Mouse (Mus musculus): ENCODE data around the gene Rplp0.
A peak's percentile ranks its signal among the peaks of the same experiment; 100 is the strongest.

Gene Rplp0

DNA sequence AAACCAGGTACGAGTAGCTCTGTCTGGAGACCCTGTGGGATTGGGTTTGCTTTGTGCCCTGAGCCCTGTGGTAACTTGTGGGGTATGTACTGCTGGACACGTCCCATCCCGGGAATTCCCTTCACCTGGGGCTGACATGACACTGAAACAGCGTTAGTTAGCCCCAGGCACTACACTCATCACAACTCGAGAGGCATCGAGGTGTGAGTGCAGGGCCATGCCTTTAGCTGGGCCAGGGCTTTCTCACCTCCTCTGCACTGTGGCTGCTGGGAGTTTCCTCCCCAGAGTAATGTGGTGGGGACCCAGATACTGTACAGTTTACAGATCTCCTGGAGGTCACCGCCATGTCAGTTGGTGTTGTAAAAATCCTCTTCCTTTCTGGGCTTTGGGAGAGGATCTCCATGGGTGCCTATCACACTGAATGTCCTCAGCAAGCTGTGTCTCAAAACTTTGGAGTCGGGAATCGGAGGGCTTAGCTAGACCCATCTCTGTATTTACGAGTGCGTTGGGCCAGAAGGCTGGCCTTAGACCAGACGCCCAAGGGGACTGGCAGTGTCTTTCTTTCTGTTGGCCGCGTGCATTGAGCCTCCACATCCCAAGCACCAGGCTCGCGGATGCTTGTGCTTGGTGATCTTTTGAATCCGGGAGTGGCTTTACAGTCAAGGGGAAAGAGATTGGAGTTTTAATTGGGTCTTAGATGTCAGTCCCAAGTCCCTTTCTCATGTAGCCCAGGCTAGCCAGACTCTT, 32.6 kb upstream of the Rplp0 start:
- no peak for DNase-seq

DNA sequence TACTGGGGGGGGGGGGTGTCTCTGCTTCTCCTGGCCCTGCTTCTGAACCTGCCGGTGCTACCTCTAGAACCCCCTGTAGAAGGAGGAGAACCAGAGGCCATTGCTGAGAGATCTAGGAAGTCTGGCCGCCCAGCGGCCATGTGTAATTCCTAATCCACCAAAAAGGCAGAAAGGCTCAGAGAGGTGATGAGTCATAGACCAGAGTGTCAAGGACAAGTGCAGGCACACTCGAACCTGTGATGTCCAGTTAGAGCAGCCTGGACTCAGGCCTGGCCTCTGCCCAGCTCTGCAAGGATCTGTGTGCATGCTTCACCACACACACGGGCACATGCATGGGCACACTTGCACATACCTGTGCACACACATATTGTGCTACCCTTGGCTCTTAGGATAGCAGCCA, 31.1 kb upstream of the Rplp0 start:
- DNase-seq = peak in 1 of 2 experiments; percentile 4

DNA sequence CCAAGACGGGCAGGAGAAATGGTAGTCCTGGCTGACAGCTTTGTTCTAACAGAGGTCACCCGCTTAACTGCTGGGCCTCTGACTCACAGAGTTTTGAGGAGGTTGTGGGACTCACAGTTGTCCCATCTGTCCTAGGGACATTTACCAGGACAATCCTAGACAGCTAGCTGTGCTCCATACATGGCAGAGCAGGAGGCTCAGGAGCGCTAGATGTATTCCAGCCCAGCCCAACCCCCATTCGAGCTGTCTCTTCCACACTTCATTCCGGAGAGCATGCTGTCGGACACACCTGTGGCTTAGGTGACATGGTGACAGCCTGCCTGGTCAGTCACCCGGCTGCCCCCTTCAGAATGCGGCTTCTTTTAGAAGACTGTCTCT, 29.9 kb upstream of the Rplp0 start:
- peak in 1 of 2 experiments; percentile 2 for DNase-seq

DNA sequence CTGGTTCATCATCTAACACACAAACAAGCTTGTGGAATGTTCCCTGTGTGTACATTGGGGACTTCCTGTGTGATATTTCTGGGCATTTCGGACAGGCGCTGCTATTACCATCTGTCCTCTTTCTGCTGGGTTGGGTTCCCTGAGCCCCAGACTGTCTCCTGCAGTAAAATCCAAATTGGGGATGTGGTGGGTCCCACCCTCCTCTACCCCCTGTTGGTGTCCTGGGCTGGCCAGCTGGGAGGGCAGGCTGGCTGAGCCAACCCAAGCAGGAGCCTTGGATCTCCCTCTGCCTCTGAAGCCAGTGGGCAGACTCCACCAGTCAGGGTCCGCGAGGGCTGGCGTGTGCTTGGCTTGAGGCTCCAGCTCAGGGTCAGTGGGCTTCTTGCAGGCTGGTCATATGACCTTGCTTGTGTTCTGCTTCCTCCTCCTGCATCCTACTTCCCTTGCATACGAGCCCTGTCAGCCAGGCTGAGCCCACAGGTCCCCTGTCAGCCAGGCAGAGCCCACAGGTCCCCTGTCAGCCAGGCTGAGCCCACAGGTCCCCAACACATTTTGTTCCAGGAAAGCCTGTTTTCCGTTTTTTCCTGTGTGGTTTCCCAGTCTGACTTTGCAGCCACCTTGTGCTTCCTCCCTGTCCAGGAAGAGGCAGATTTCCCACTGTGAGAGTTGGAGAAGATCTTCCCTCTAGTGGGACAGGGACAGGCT, 29.4 kb upstream of the Rplp0 start:
- DNase-seq = peak in 1 of 2 experiments; percentile 53

DNA sequence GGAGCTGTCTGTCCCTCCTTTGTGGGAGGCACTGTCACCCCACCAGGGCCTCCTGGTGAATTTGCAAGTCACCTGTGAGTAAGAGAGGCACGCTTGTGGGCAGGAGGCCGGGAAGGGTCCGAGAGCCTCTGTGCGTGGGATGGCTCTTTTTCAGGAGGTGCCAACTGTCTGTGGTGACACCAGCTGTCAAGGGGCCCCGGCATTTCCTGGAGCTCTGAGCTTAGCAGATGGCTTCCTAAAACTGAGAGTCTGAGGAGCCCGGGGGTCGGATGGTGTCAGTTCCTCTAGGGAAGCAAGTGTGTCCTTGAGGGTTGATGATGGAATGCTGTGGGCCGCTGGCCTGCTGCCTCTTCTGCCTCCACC, 28.8 kb upstream of the Rplp0 start:
- DNase-seq = peak in 1 of 2 experiments; percentile 70

DNA sequence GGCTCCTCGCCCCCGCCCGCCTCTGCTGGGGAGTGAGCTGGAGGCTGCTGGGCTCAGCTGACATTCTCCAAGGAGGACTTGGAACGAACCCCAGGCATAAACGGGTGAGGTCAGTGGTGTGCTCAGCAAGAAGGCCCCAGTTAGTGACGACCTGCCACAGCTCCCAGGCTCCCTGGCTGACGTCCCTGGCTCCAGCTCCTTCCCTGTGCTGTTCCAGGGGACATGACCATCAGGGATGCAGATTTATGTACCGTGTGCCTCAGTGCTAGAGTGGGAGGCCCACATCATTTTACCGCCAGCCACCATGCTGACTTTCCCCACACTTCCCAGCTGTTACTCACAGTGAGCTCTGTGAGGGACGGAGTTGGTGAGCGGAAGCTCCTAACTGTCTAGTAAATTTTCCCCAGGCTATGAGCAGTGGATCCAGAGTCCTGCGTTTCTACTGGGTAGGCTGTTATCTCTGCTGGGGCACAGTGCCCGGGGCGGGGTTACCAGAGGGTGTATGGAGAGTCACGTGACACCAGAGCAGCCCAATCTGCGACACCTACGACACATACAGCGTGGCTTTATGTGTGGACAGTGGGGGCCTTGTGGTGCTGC, 27.5 kb upstream of the Rplp0 start:
- peak; percentile 78 to 84 for DNase-seq

DNA sequence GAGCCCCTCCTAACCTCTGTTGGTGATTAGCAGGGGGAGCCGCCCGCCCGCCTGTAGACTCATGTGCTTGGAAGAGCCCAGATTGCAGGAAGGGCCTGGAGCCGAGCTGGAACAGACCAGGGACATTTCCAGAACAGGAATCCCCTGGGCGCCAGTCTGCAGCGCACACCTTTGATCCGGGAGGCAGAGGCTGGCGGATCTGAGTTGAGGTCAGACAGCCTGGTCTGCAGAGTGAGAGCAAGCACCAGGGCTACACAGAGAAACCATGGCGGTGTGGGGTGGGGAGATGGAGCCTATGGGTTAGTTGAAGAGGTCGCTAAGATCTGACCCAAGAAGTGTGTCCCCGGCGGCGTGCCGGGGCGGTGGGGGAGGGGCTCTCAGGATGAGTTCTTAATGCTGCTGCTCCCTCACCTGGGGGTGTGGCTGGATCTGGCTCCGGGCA, 25.0 kb upstream of the Rplp0 start:
- peak in 1 of 2 experiments; percentile 66 for DNase-seq

DNA sequence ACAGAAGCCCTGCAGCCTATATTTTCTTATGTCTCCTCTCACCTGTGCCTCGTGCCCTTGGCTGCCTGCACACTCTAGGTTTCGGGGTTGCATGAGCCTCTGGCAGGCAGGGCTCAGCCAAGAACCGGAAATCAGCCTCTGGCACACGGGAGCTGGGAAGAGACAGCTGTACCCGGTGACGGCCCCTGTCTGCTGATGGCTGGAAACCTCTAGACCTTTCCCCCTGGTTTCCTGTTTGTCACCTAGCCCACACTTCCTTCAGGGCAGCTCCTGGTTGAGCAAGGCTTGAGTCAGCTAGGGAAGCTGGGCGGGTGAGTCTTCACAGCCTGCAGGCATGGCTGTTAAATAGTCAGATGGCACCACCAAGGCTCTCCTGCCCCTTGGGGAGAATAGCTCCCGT, 24.4 kb upstream of the Rplp0 start:
- DNase-seq = peak in 1 of 2 experiments; percentile 56

DNA sequence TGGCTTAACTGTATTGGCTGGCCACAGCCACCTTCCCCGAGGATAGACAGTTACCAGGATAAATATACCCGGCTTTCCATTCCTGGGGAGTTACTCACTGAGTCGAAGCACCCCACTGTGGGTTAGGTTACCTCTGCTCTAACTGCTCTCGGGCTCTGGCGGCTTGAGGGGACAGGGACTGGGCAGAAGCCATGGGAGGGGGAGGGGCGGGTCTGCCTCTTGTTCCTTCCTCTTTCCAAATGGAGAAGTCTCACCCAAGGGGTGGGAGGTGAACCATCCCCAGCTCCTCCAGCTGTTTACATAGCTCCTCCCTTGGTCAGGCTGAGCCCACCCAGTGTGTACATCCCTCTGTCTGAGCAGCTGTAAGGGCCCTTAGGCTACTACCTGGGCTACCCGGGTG, 23.6 kb upstream of the Rplp0 start:
- DNase-seq = peak in 1 of 2 experiments; percentile 65

DNA sequence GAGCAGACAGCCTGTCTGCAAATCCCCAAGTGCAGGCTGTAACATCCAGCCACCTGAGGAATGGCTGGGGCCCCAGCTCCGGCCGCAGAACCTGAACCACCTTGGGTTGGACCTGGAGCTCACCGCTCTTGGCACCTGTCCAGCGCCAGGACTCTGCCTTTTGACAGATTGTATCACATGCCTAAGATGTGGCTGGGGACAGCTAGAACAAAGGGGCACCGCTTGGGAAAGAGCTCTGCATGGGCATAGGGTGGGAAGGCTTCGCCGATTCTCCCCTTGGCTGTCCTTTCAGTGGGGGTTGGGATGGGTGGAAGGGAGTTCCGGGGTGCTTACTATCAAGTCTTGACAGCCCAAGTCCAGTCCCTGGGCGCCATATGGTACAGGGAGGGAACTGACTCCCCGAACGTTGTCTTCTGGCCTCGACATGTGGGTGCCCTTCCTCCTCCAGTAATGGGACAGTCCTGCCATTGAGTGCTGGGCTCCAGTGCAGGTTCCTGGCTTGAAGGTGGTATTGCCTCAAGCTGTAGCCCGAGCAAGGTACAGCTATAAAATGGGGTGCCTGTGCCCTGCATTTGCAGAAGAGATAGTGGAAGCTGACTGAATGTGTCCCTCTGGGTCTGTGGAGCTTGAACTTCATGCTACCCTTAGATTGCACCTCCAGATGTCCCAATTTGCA, 21.1 kb upstream of the Rplp0 start:
- DNase-seq = peak in 1 of 2 experiments; percentile 62

DNA sequence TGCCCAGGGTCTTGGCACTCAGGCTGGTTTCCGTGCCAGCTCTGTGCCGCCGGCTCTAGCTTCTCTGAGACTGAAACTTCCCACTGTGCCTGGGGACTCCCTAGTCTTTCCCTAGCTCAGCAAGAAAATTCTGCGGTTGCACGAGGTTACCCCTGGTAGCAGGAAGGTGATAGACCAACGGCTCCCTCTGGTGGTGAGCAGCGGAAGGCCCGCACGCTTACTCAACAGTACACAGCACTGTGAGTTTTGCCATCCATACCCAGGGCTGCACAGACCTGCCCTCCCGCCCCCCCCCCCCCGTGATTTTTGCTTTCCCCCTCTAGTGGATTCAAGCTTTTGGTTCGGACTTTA, 20.6 kb upstream of the Rplp0 start:
- DNase-seq = peak; percentile 96 to 98

DNA sequence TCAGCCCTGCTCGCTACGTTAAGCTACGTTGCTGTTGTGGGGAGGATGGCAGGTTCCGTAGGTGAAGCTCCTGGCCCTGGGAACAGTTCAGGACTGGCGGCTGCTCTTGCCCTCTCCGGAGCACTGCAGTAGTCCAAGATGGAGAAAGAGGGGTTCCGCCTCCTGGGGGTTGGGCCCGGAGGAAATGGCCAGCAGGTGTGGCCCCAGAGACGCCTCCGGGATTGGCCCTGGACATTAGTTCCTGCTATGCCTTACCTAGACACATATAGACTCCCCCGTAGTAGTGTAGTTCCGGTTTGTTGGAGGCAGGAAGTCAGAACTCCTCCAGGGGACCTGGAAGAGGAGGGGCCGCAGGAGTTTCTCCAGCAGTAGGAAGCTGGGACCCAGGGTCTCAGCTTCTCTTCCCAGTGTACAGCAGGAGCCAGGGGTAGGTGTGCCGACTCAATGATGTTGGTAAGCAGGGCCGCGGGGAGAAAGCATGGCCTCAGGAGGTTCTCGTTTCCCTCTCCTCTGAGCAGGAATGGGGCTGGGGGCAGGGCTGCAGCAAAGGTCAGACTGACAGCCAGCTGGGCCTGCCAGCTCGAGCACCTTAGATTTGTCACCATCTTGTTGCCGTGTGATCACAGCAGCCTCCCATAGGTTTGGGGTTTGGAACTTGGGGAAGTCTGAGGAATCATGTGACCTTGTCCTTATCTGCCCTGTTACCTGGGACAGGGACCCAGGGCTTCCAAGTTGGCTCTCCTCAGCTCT, 16.5 kb upstream of the Rplp0 start:
- peak in 1 of 2 experiments; percentile 66 for DNase-seq

DNA sequence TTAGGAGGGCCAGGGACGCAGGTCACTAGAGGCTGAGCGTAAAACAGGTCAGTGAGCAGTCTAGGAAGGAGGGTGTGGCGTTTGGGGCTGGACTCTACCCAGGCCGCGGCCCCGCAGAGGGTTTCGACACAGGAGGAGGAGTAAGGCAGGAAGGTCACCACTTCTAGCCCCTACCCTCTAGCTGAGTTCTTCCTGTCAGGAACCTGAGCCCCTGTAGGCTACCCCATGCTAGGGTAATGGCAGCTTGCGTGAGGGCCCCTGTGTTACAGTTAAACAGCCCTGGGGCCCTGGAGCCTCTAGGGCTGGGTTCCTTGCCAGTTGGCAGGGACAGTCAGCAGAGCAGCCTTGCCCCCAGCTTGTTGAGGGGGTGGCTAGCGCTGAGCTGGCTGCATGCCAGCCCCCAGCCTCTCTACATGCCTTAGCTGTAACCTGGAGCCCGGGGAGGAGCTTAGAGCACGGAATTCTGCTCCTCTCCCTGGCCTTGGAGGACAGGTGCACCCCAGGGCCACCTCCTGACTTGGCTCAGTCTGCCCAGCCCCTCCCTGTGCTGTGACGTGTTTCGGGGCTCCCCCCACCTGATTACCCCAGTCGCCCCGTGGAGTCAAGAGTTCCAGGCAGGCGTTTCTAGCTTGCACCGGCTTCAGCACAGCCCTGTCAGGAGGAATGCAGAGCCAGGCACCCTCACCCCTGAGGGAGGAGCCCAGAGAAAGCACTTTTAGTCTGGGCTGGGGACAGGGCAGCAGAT, 15.6 kb upstream of the Rplp0 start:
- DNase-seq = peak; percentile 68 to 79

DNA sequence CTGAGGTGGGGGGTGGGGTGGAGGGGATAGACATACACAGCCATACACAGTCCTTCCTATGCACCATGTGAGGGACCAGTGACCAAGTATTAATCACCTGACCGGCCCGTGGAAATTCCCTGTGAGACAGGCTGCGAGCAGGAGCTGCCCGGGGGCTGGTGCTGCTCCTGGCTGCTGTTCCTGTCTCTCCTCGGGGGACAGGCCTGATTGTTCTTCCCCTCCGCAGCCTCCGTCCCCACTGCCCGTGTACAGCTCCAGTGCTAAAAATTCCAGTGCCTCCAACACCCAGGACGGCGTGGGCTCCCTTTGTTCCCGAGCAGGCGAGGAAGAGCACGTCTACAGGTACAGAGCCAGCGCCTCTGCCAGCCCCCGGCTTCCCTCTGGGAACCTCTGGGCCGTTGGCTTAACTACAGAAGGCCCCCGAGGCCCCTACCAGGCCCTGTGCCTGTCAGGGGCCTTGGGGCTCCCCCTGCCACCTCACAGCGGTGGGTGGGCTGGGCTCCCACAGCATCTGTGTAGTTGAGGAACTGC, 14.5 kb upstream of the Rplp0 start:
- no peak for DNase-seq

DNA sequence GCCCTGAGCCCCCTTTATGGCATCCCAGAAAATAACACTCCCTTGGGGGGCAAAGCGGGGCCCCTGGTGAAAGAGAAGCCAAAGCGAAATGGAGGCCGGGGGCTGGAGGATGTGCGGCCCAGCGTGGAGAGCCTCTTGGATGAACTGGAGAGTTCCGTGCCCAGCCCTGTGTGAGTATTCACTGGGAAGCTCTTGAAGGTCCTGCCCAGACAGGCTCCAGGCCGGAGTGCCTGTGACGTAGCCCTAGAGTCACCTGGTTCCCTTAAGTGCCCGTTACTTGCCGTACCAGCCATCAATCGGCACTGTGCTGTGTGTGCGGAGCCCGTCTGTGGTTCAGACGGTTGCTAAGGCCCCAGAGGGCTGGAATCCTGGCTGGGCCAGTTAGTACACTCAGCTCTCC, 13.6 kb upstream of the Rplp0 start:
- DNase-seq = no peak

DNA sequence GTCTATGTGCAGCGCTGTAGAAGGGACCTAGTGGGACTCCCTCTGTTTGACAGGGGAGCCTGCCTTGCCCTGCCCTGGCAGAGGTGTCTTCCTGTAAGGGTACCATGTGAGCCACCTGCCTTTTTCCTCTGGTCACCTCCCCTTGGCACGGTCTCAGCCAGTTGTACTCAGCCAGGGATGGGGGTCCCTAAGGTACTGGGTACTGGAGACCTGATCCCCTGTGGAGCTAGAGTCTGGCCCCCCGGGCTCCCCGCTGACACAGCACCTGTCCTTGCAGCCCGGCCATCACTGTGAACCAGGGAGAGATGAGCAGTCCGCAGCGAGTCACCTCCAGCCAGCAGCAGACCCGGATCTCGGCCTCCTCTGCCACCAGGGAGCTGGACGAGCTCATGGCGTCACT, 12.7 kb upstream of the Rplp0 start:
- DNase-seq = no peak

DNA sequence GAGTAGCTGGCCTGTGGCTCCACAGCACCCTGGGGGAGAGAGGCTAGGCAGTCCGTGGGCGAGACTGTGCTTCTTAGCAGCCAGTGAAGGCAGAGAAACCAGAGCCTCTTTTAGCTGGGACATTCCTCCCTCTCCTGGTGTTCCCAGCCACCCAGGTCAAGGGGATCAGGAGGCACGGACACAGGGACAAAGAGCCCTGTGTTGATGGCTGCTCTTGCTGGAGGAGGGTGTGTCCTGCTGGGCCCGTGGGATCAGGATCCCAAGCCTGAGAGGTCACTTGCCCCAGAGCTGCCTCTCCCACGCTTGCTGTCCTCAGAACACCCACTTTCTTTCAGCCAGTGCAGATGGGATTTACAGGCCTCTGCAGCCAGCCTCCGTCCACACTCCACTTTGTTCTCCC, 12.3 kb upstream of the Rplp0 start:
- no peak for DNase-seq

DNA sequence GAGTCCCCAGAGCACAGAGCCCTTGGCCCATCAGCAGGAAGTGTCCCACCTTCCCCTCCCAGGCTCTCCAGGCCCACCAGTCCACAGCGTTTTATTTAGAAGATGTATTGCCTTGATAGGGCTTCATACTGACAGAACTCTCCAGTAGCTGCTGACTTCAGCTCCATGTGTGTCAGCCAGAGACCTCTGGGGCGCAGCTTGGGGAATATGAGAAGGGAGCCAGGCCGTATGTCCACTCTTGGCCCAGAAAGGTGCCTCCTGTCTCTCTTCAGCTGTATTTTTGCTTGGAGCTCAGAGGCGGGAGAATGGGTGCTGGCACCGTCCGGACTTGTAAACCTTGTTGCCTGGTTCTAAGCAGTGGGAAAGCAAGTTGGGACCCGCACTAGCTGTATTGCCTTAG, 11.8 kb upstream of the Rplp0 start:
- DNase-seq = no peak

DNA sequence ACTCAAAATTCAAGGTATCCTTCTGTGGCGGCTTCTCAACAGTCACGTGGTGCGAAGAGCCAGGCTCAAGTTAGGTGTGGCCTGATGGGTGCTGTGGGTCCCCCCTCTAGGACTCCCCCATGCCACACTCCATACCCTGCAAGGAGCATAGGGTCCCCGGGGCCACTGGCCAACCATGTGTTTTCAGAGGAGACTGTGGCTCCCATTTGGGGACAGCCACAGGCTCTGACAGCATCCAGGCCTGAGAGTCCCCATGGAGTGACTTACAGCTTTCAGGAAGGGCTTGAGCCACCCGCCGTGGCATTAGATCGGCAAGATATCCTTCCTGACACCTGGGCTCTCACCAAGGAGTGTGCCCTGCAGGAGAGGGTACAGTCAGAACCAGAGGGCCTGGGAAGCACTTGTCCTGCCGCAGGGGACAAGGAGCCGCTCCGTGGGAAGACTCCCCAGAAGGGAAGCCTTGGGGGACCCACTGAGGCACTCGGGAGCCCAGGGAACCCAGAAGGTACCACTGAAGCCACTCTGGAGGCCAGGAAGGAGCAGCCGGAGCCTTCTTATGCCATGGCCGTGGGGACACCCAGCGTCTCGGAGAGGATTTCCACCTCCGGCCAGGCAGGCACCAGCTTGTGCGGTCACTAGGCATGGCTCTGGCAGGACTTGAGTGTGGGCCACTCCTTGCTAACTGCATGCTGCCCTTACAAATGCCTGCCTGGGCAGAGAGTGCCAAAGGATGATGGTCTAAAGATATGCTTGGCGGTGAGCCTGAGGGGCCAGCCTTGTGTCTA, 10.6 kb upstream of the Rplp0 start:
- DNase-seq = no peak

DNA sequence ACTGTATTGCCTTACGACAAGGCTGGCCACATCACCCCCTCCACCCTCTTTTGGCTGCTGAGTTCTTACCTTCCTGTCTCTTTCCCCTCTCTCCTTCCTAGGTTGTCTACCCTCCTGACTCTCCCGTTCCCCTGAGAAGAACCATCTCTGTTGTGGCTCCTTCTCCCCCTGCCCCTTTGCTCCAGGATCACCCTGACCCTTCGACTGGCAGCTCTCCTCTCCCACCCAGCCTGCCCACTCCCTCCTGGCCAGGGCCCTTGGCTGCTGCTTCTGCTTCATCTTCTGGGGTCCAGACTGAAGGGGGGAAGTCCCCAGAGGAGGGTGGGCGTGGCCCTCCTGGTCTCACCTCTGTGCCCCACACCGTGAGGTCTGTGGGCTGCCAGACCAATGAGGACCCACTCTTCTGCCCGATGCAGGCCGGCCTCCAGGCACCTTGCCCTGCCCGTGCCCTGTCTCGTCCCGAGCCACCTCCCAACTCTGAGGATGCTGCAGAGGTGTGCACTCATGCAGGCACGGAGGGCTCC, 8.7 kb upstream of the Rplp0 start:
- no peak for DNase-seq

DNA sequence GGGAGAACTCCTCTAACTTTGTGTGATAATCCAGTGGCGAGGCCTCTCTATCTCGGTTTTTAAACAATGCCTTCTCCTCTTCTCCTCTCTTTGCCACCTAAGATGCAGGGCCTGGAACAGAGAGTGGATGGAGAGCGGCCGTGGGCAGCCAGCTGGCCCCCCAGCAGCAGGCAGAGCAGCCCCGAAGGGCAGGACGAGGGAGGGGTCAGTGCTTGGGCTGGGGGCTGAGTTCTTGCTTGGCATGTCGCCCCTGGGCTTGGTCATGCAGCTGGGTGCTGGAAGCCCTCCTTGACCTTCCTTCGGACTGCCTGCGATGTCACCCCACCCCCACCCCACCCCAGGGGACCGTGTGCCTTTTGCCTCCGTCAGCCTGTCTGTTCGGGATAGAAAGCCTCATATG, 7.9 kb upstream of the Rplp0 start:
- no peak for DNase-seq

Data from kidney, postnatal 4 days (tissue).